Mouse (Mus musculus): Measurements from ENCODE around the gene Ralgds. TPM values are rescaled to one million over a fixed set of nuclear protein-coding genes. Genes with fewer than 3 reads are reported as not detected.

The Ralgds gene
- total RNA-seq, 2 experiments from 2014 or later, result 81.1 to 92.6 TPM

GRCm38 (mm10) chr2:28479208-28480204, 33.4 kb upstream of the Ralgds start:
- H3K27ac ChIP-seq, result no peak overlapping the region
- TF ChIP-seq CTCF (IDR thresholded peaks at IDR 0.05), result no peak
- intact Hi-C loops (cut with DNase I), result no loop called here
- DNase-seq (ENCODE audit: extremely low spot score in 1 of 2, low spot score in 2 of 2), result no peak
- no peak overlapping the region for H3K4me3 ChIP-seq

GRCm38 (mm10) chr2:28483861-28484260, 29.1 kb upstream of the Ralgds start:
- no peak for TF ChIP-seq CTCF (IDR thresholded peaks at IDR 0.05)
- DNase-seq (ENCODE audit: extremely low spot score in 1 of 2, low spot score in 2 of 2), result no peak
- Histone ChIP-seq H3K27ac (no peak overlapping the region), H3K4me3 (no peak overlapping the region)
- intact Hi-C loops (cut with DNase I), result no loop called here

- Histone ChIP-seq H3K4me3 (no peak overlapping the region), H3K27ac (no peak overlapping the region)
- intact Hi-C loops (cut with DNase I), result no loop called here
- no peak for TF ChIP-seq CTCF (IDR thresholded peaks at IDR 0.05)
- no peak for DNase-seq (ENCODE audit: extremely low spot score in 1 of 2, low spot score in 2 of 2)
These were observed 18.4 kb upstream of the Ralgds start for GRCm38 (mm10) chr2:28494521-28494920.

- peak in 1 of 2 experiments; percentile 10 for DNase-seq (ENCODE audit: extremely low spot score in 1 of 2, low spot score in 2 of 2)
- H3K27ac ChIP-seq, result no peak overlapping the region
- no peak overlapping the region for H3K4me3 ChIP-seq
- peak; percentile 65 for TF ChIP-seq CTCF (IDR thresholded peaks at IDR 0.05)
- intact Hi-C loops (cut with DNase I), result no loop called here
These were observed 17.6 kb upstream of the Ralgds start for GRCm38 (mm10) chr2:28495207-28495756.

GRCm38 (mm10) chr2:28495801-28496595, 16.9 kb upstream of the Ralgds start:
- intact Hi-C loops (cut with DNase I), result no loop called here
- Histone ChIP-seq H3K27ac (no peak overlapping the region), H3K4me3 (no peak overlapping the region)
- peak; percentile 4 to 7 for DNase-seq (ENCODE audit: extremely low spot score in 1 of 2, low spot score in 2 of 2)
- no peak for TF ChIP-seq CTCF (IDR thresholded peaks at IDR 0.05)

GRCm38 (mm10) chr2:28496671-28497070, 16.3 kb upstream of the Ralgds start, which contains the start of gene Gbgt1:
Gene Gbgt1, plus strand, starts transcription at chr2:28496891.
- Histone ChIP-seq H3K27ac (no peak within 1 kb of the TSS), H3K4me3 (0 out of 2 replicates have a peak within 1 kb of the TSS, but pooled peaks have one; percentile 13)
- intact Hi-C loops (cut with DNase I), result no loop called here
- no peak for TF ChIP-seq CTCF (IDR thresholded peaks at IDR 0.05)
- peak; percentile 5 to 7 for DNase-seq (ENCODE audit: extremely low spot score in 1 of 2, low spot score in 2 of 2)

- no peak for TF ChIP-seq CTCF (IDR thresholded peaks at IDR 0.05)
- DNase-seq (ENCODE audit: extremely low spot score in 1 of 2, low spot score in 2 of 2), result peak; percentile 3 to 6
- intact Hi-C loops (cut with DNase I), result no loop called here
- Histone ChIP-seq H3K27ac (no peak overlapping the region), H3K4me3 (no peak overlapping the region)
These were observed 15.4 kb upstream of the Ralgds start for GRCm38 (mm10) chr2:28497561-28497960.

- intact Hi-C loops (cut with DNase I), result no loop called here
- DNase-seq (ENCODE audit: extremely low spot score in 1 of 2, low spot score in 2 of 2), result peak; percentile 2 to 4
- TF ChIP-seq CTCF (IDR thresholded peaks at IDR 0.05), result no peak
- Histone ChIP-seq H3K4me3 (no peak overlapping the region), H3K27ac (no peak overlapping the region)
These were observed 14.5 kb upstream of the Ralgds start for GRCm38 (mm10) chr2:28498431-28498830.

GRCm38 (mm10) chr2:28502987-28503386, 9.9 kb upstream of the Ralgds start:
- no peak for TF ChIP-seq CTCF (IDR thresholded peaks at IDR 0.05)
- H3K4me3 ChIP-seq, result no peak overlapping the region
- DNase-seq (ENCODE audit: extremely low spot score in 1 of 2, low spot score in 2 of 2), result no peak
- H3K27ac ChIP-seq, result no peak overlapping the region
- intact Hi-C loops (cut with DNase I), result no loop called here

GRCm38 (mm10) chr2:28504676-28505075, 8.2 kb upstream of the Ralgds start:
- no peak overlapping the region for H3K27ac ChIP-seq
- DNase-seq (ENCODE audit: extremely low spot score in 1 of 2, low spot score in 2 of 2), result no peak
- no peak overlapping the region for H3K4me3 ChIP-seq
- intact Hi-C loops (cut with DNase I), result no loop called here
- no peak for TF ChIP-seq CTCF (IDR thresholded peaks at IDR 0.05)

GRCm38 (mm10) chr2:28505795-28506194, 7.1 kb upstream of the Ralgds start, which contains the start of gene Gm10134:
Gene Gm10134, plus strand, starts transcription at chr2:28506095.
- intact Hi-C loops (cut with DNase I), result no loop called here
- no peak within 1 kb of the TSS for H3K4me3 ChIP-seq
- H3K27ac ChIP-seq, result no peak within 1 kb of the TSS
- TF ChIP-seq CTCF (IDR thresholded peaks at IDR 0.05), result no peak
- no peak for DNase-seq (ENCODE audit: extremely low spot score in 1 of 2, low spot score in 2 of 2)

All from left cerebral cortex, adult 2 months (tissue).